ENCODE assay signal across 15 mouse cellular contexts in the genomic region with DNA sequence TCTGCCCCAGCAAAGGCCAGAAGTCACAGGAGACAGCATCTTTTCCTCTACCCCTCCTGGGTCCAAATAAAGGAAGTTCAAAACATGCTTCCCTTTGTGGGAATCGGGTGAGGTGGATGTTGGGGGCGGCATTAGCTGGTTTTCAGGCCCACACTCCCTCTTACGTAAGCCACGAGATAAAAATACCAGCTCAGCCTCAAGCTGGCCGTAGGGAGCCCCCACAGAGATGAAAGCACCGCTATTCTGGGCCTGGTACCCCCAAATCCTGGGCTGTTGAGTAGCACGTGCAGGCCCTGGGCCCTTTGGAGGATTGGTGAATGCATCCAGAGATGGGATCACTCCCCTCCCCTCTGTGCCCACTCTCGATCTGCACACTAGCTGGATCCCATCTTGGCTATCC. TPM values are rescaled to one million over a fixed set of nuclear protein-coding genes. Genes with fewer than 3 reads are reported as not detected.
DNase-seq lines count a peak whose midpoint lies in the region; ATAC-seq and TF ChIP-seq lines count a peak whose summit lies in the region.
"Had no signal": no experiment of that assay in that cellular context is flagged by ENCODE, and none has a peak within 500 bp of the region (broad histone marks: within the 10 kb centered on the region; RNA-seq: fewer than 3 reads in every experiment).

No protein-coding gene starts in this region.

- DNase-seq in gastrocnemius, adult 2 months = no peak
- DNase-seq in gastrocnemius, postnatal 36 days = no peak
- DNase-seq in brain, adult 2 months (ENCODE audit: low read depth, low spot score) = peak; percentile 85
- DNase-seq in retina, postnatal 1 day = no peak
- no peak for DNase-seq in liver, postnatal 0 days
- DNase-seq in cerebellum, adult 2 months = no peak
- DNase-seq: adrenal gland, postnatal 10 days; cerebellum, adult 8-10 months; heart, postnatal 4 days; kidney, postnatal 25 days; lung, postnatal 36 days; thymus, postnatal 14 days had no signal

- H3K4me2 ChIP-seq in liver, postnatal 0 days (ENCODE audit: low read depth, low read length) = no peak overlapping the region
- H3K4me2 ChIP-seq: neural tube, embryonic 13.5 days had no signal

- intact Hi-C loops in gastrocnemius, adult 2 months (cut with DNase I) = no loop called here
- intact Hi-C loops in gastrocnemius, postnatal 36 days (cut with DNase I) = no loop called here

- no peak for TF ChIP-seq POLR2A in cerebellum, adult 2 months (IDR thresholded peaks at IDR 0.05; ENCODE audit: borderline replicate concordance, insufficient read depth, low read length)

- H3K4me3 ChIP-seq in gastrocnemius, adult 2 months = no peak overlapping the region
- no peak overlapping the region for H3K4me3 ChIP-seq in liver, postnatal 0 days (ENCODE audit: low read depth, low read length)
- no peak overlapping the region for H3K4me3 ChIP-seq in cerebellum, adult 2 months (replicated peaks; ENCODE audit: insufficient read depth, low read depth, low read length)
- H3K4me3 ChIP-seq: neural tube, embryonic 13.5 days had no signal

- TF ChIP-seq CTCF in gastrocnemius, adult 2 months (IDR thresholded peaks at IDR 0.05) = no peak
- TF ChIP-seq CTCF in liver, postnatal 0 days (IDR thresholded peaks at IDR 0.05; ENCODE audit: low read depth) = no peak
- no peak for TF ChIP-seq CTCF in cerebellum, adult 2 months (IDR thresholded peaks at IDR 0.05; ENCODE audit: borderline replicate concordance, insufficient read depth, low read depth, low read length)

- WGBS in liver, postnatal 0 days (ENCODE audit: insufficient replicate concordance) = 43% methylated on average over 8 of the region's 8 CpGs
- 58% methylated on average over 8 of the region's 8 CpGs for WGBS in cerebellum, adult 2 months

- H3K27ac ChIP-seq in gastrocnemius, adult 2 months = 0 out of 2 replicates have a peak overlapping the region, but pooled peaks have one; percentile 12
- no peak overlapping the region for H3K27ac ChIP-seq in liver, postnatal 0 days (ENCODE audit: low read depth)
- H3K27ac ChIP-seq in cerebellum, adult 2 months (ENCODE audit: insufficient read depth, low read length) = no peak overlapping the region
- H3K27ac ChIP-seq: neural tube, embryonic 13.5 days had no signal

- H3K9ac ChIP-seq in liver, postnatal 0 days (replicated peaks) = no peak overlapping the region
- H3K9ac ChIP-seq: neural tube, embryonic 13.5 days had no signal

- no peaks in the 10 kb centered on the region for H3K36me3 ChIP-seq in liver, postnatal 0 days (replicated peaks; ENCODE audit: insufficient read depth, low read length)

- peak; percentile 77 for ATAC-seq in granulocyte monocyte progenitor cell, adult 5-6 weeks (replicated peaks; ENCODE audit: poor library complexity, severe bottlenecking)
- peak; percentile 55 for ATAC-seq in megakaryocyte progenitor cell, adult 5-6 weeks (replicated peaks; ENCODE audit: poor library complexity)
- no peak for ATAC-seq in liver, postnatal 0 days

- no peaks in the 10 kb centered on the region for H3K9me3 ChIP-seq in liver, postnatal 0 days (ENCODE audit: low read length)
- H3K9me3 ChIP-seq: neural tube, embryonic 13.5 days had no signal

- no peaks in the 10 kb centered on the region for H3K27me3 ChIP-seq in liver, postnatal 0 days (ENCODE audit: insufficient read depth, low read length)
- no peaks in the 10 kb centered on the region for H3K27me3 ChIP-seq in cerebellum, adult 2 months (ENCODE audit: control insufficient read depth, insufficient read depth, low read length)
- H3K27me3 ChIP-seq: neural tube, embryonic 13.5 days had no signal

- H3K4me1 ChIP-seq in liver, postnatal 0 days (ENCODE audit: insufficient read depth) = peaks cover 3% of the 10 kb centered on the region; the same call in 1 of the 2 replicates
- no peaks in the 10 kb centered on the region for H3K4me1 ChIP-seq in cerebellum, adult 2 months (ENCODE audit: control insufficient read depth, insufficient read depth, low read length)

- no peak for TF ChIP-seq EP300 in liver, postnatal 0 days (IDR thresholded peaks at IDR 0.05; ENCODE audit: low read depth)

RNA-seq across cellular contexts. Expression of gene Mn1, which starts 32.5 kb away (rescaled TPM):
- total RNA-seq in gastrocnemius, adult 2 months (2021) = 10 to 100 TPM; 43.9 to 85.9 TPM
- total RNA-seq in gastrocnemius, postnatal 36 days (2021) = 10 to 100 TPM; 54.9 to 67.2 TPM
- total RNA-seq in granulocyte monocyte progenitor cell, adult 5-6 weeks (2014; fragmentation: Nextera tagmentation) = 0.64 TPM in 1 of 2 replicates, not detected in the other
- total RNA-seq in granulocyte monocyte progenitor cell, adult 5-6 weeks (2017) = not detected in 2 replicates
- 0.05 and 0.59 TPM in 2 replicates for total RNA-seq in megakaryocyte progenitor cell, adult 5-6 weeks (2015)
- 0.04 and 0.51 TPM in 2 replicates for total RNA-seq in megakaryocyte progenitor cell, adult 5-6 weeks (2017)
- 1.00 and 1.4 TPM in 2 replicates for polyA plus RNA-seq in liver, postnatal 0 days (2015; fragmentation: Nextera tagmentation; extraction: Ambion mirVana)
- polyA plus RNA-seq in cerebellum, adult 2 months (2012; rRNA removed) = 2.4 and 3.3 TPM in 2 replicates

Comparison
In these comparisons a context has a peak if more than half of its experiments do, and no peak if none do; other contexts are left out.
1. RNA of gene Mn1, which starts 32.5 kb away (total RNA-seq): 43.9 to 85.9 TPM in gastrocnemius, adult 2 months and 54.9 to 67.2 TPM in gastrocnemius, postnatal 36 days; 0.64 TPM in granulocyte monocyte progenitor cell, adult 5-6 weeks and 0.04 to 0.59 TPM in megakaryocyte progenitor cell, adult 5-6 weeks; every median in the first group is over 10 times any median in the second.